Mouse (Mus musculus): Measurements from ENCODE around the gene Prelid3b. TPM values are rescaled to one million over a fixed set of nuclear protein-coding genes. Genes with fewer than 3 reads are reported as not detected.

The Prelid3b gene
- polyA plus RNA-seq, 1 experiment from 2014 or later = 122 TPM

DNA sequence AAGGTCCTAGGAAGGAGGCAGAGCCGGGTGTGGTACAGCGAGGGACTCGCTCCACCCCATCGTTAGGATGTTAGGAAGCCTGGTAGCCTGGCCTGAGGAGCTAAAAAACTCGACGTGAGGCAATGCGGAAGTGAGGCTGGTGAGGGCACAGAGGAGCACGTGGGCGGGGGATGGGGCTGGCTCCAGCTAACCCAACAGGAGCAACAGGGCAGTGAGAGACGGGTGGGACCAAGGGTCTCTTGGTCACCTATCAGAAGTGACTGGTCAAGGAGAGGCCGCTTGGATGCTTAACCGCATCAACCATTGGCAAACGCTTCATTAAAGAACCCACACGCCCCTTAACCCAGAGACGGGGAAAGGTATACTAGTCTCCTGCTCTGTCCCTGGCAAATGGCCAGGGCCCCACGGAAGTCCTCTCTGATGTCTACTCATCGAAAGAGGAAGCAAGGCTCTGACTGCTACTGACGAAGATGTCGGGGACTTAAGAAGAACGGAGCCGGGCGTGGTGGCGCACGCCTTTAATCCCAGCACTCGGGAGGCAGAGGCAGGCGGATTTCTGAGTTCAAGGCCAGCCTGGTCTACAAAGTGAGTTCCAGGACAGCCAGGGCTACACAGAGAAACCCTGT, 36.7 kb downstream of the Prelid3b start:
- Histone ChIP-seq H3K27me3 (ENCODE audit: insufficient read depth, poor library complexity, severe bottlenecking) (no peaks in the 10 kb centered on the region), H3K36me3 (peaks cover 50% of the 10 kb centered on the region), H3K27ac (no peak overlapping the region), H3K9me3 (no peaks in the 10 kb centered on the region), H3K4me3 (no peak overlapping the region), H3K4me1 (replicated peaks) (peaks cover 46% of the 10 kb centered on the region)
- no peak for DNase-seq (ENCODE audit: low spot score)
- 92% methylated on average over 26 of the region's 26 CpGs for WGBS

DNA sequence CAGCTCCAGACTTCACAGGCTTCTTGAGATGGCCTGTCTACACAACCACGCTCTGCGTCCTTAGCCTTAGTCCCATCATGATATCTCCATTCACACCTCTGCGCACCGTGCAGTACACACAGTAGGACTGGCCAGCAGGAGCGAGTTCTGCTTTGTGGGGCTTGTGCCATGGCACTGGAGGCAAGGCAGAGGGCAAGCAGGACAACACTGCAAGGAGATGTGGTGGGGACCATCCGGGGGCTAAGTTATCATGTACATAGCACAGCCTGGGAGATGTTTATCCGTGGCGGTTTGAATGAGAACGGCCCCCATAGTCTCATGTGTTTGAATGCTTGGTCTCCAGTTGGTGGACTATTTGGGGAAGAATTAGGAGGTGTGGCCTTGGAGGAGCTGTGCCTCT, 37.9 kb downstream of the Prelid3b start:
- Histone ChIP-seq H3K36me3 (peaks cover 62% of the 10 kb centered on the region), H3K27ac (no peak overlapping the region), H3K4me3 (no peak overlapping the region), H3K4me1 (replicated peaks) (peaks cover 44% of the 10 kb centered on the region), H3K27me3 (ENCODE audit: insufficient read depth, poor library complexity, severe bottlenecking) (no peaks in the 10 kb centered on the region), H3K9me3 (no peaks in the 10 kb centered on the region)
- WGBS = 97% methylated on average over 9 of the region's 9 CpGs
- no peak for DNase-seq (ENCODE audit: low spot score)

DNA sequence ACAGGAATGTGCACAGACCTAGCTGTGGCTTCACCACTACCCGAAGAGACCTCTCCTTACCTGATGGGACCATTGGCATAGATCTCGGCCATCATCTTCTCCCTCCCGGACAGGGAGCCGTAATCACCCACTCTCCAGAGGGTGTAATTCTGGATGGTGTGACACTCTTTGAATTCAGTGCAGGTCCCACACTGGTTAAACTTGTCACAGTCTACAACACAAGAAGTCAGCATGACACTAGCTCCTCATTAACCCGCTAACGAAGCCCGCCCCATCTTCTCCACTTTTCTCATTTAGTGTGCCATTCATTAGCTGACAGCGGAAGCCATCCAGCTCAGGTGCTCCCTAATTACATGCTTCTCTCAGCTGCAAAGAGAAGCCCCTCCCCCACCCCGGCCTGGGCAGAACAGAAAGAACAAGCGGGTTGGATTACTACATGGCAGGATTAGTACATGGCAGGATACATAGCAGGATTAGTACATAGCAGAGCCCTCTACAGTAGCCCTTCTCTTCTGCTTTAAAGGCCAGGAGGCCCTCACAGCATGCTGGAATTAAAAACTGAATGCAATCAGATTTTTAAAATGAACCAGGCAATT, 43.8 kb downstream of the Prelid3b start:
- WGBS = 88% methylated on average over 10 of the region's 10 CpGs

DNA sequence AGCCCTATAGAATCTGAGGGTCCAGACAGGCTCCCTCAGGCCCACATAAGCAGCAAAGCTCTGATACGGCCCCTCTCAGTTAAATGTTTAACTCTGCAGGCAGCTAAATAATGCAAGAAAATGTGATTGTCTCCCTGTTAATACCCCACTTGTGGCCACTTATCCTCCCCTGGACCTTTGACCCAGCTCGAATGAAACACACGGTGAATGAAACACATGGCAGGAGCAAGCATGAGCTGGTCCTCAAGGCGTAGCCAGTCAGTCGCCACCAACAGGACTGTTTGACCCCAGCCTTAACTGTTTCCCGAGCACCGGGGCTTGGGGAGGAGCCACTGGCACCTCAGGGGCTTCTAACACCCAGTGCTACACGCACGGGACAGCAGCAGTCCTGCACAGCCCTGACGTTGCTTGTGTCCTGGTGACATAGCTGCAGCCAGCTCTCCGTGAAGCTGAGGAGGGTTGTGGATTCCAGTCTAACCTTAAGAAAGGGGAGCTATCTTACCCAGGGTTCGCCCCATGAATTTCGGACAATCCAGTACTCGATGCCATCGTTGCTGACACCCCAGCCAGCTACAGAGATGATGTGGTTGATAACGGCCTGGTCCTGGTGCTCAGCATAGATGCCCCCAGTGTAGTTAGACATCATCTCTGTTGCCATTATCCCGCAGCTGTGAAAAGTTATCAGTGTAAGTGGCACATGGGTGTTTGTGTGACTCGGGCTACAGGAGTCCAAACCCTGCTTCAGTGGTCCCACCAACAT, 44.6 kb downstream of the Prelid3b start:
- no peak for DNase-seq (ENCODE audit: low spot score)
- 83% methylated on average over 18 of the region's 18 CpGs for WGBS
- Histone ChIP-seq H3K4me3 (no peak overlapping the region), H3K27ac (no peak overlapping the region), H3K4me1 (replicated peaks) (0 out of 2 replicates have a peak, but pooled peaks cover 3% of the 10 kb centered on the region), H3K27me3 (ENCODE audit: insufficient read depth, poor library complexity, severe bottlenecking) (no peaks in the 10 kb centered on the region), H3K9me3 (no peaks in the 10 kb centered on the region), H3K36me3 (peaks cover 89% of the 10 kb centered on the region)

More for the DNA sequence above, 43.8 kb downstream of the Prelid3b start:
- Histone ChIP-seq H3K4me3 (no peak overlapping the region), H3K27ac (no peak overlapping the region), H3K4me1 (replicated peaks) (peaks cover 7% of the 10 kb centered on the region; the same call in 1 of the 2 replicates), H3K36me3 (peaks cover 89% of the 10 kb centered on the region), H3K9me3 (no peaks in the 10 kb centered on the region), H3K27me3 (ENCODE audit: insufficient read depth, poor library complexity, severe bottlenecking) (no peaks in the 10 kb centered on the region)
- no peak for DNase-seq (ENCODE audit: low spot score)

DNA sequence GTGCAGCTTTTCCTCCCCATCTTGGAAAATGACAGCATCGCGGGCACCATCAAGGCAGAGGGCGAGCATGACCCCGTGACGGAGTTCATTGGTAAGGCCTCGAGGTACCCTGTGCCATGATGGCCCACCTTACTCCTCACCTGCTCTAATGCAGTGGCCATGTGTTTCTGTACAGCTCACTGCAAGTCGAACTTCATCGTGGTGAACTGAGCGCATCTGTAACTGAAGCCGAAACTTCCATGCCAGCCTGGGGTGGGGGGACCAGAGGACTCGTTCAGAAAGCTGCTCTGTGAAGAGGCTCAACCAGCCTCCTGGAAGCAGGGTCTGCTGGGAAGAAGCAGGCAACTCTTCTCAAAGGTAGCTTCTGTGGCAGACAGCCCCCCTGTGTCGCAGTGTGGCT, 46.0 kb downstream of the Prelid3b start:
- no peaks in the 10 kb centered on the region for H3K9me3 ChIP-seq
- DNase-seq (ENCODE audit: low spot score) = no peak
- H3K4me3 ChIP-seq = no peak overlapping the region
- peaks cover 94% of the 10 kb centered on the region for H3K36me3 ChIP-seq
- no peak overlapping the region for H3K27ac ChIP-seq
- 91% methylated on average over 12 of the region's 12 CpGs for WGBS
- no peaks in the 10 kb centered on the region for H3K27me3 ChIP-seq (ENCODE audit: insufficient read depth, poor library complexity, severe bottlenecking)
- 0 out of 2 replicates have a peak, but pooled peaks cover 3% of the 10 kb centered on the region for H3K4me1 ChIP-seq (replicated peaks)

DNA sequence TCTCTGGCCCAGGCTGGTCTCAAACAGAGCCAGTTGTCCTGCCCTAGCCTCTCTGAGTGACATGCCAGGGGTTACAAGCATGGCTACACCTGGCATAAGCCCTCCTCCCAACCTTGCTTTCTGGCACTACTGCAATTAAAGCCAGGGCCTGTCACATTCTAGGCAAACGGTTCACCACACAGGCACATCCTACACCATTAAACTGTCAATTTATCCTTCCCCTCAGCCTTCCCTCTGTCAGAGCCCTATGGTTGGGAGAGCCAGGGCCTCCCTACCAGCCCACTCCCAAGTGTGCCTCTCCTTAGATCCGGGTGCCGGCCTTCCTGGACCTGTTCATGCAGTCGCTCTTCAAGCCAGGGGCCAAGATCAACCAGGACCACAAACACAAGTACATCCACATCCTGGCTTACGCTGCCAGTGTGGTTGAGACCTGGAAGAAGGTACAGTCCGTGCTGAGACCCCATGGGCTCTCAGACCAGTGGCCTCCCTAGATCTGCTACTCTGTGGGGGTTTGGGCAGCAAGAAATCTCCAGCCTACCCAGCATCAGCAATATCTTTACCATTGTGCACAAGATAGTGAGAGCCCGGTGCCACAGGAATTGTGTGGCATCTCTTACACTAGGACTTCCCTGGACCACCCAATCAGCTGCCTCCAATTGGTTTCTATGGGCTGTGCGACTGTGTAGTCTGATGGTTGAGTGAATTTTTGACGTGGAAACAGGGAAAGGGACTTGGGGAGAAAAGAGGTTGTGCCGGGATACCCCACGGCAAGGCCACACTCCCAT, 48.4 kb downstream of the Prelid3b start:
- H3K4me1 ChIP-seq (replicated peaks) = 0 out of 2 replicates have a peak, but pooled peaks cover 3% of the 10 kb centered on the region
- no peak overlapping the region for H3K27ac ChIP-seq
- H3K27me3 ChIP-seq (ENCODE audit: insufficient read depth, poor library complexity, severe bottlenecking) = no peaks in the 10 kb centered on the region
- WGBS = 95% methylated on average over 11 of the region's 11 CpGs
- peaks cover 100% of the 10 kb centered on the region for H3K36me3 ChIP-seq
- no peak overlapping the region for H3K4me3 ChIP-seq
- no peaks in the 10 kb centered on the region for H3K9me3 ChIP-seq
- DNase-seq (ENCODE audit: low spot score) = no peak

DNA sequence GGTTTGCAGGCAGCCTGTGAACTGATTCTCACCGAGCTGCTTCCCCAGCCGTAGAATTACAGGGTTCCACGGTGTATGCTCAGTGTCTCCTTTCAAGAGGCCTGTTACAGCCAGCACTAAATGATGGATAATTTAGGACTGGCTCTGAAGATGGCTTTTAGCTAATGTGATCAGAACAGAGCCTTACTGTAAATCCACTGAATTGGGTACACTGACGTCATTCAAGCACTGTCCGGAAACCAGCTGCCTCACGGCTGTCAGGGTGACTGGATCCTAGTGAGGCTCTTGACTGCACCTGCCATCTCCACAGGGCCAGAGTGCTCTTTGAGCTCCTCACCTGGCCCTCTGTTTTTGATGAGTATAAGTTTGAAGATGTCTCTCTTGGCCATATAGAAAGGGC, 51.8 kb downstream of the Prelid3b start:
- Histone ChIP-seq H3K4me3 (no peak overlapping the region), H3K9me3 (no peaks in the 10 kb centered on the region), H3K27ac (no peak overlapping the region), H3K4me1 (replicated peaks) (peaks cover 10% of the 10 kb centered on the region), H3K27me3 (ENCODE audit: insufficient read depth, poor library complexity, severe bottlenecking) (no peaks in the 10 kb centered on the region), H3K36me3 (peaks cover 85% of the 10 kb centered on the region)
- no peak for DNase-seq (ENCODE audit: low spot score)
- WGBS = 92% methylated on average over 6 of the region's 6 CpGs

DNA sequence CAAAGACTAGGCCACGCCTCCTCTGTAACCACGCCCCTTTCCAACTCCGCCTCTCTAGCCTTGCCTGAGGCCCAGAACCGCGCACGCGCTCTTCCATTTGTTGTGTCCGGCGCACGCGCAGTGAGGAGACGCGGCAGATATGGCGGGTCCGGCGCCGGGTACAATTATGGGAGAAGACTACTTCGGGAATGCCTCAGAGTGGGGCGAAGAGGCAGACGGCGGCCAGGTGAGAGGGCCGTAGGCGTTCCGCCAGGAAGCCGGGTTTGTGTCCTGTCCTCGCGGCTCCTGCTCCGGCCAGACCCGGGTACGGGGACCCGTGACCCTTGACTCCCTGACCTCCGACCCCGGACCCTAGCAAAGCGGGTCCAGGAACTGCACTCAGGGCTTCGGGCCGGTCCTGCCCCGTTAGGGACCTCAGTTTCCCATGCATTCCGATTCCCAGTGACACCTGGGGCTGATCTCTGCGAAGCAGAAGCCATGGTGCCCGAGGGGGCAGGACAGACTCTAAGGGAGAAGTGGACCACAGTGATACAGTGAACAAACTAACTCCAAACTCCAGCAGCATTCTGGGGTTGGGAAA, 57.1 kb downstream of the Prelid3b start, which contains the start of gene Nelfcd:
Nelfcd (plus strand) TSS at position 74 of the 580 bp plus-strand sequence.
- Histone ChIP-seq H3K9me3 (no peaks in the 10 kb centered on the region), H3K4me3 (peak within 1 kb of the TSS; percentile 96), H3K4me1 (replicated peaks) (peaks cover 13% of the 10 kb centered on the region), H3K36me3 (peaks cover 32% of the 10 kb centered on the region), H3K27ac (peak within 1 kb of the TSS; percentile 97), H3K27me3 (ENCODE audit: insufficient read depth, poor library complexity, severe bottlenecking) (no peaks in the 10 kb centered on the region)
- WGBS = under 1% methylated on average over 40 of the region's 40 CpGs
- DNase-seq (ENCODE audit: low spot score) = peak; percentile 97

Other genes with a start within 250 kb of the Prelid3b start
- 1,166 and 1,270 TPM in 2 replicates for gene Gnas, start 188.8 kb downstream of the Prelid3b start, polyA plus RNA-seq (2016; fragmentation: Nextera tagmentation; extraction: Ambion mirVana)
- 10.5 and 13.1 TPM in 2 replicates for gene Gm20721, start 126.4 kb downstream of the Prelid3b start, polyA plus RNA-seq (2016; fragmentation: Nextera tagmentation; extraction: Ambion mirVana)
- gene Nelfcd, start 57.3 kb downstream of the Prelid3b start, polyA plus RNA-seq (2016; fragmentation: Nextera tagmentation; extraction: Ambion mirVana) = 196 TPM in 2 replicates
- gene Ctsz, start 34.0 kb downstream of the Prelid3b start, polyA plus RNA-seq (2016; fragmentation: Nextera tagmentation; extraction: Ambion mirVana) = 104 and 109 TPM in 2 replicates
- gene Tubb1, start 22.4 kb downstream of the Prelid3b start, polyA plus RNA-seq (2016; fragmentation: Nextera tagmentation; extraction: Ambion mirVana) = 5.5 and 5.7 TPM in 2 replicates
- 623 and 749 TPM in 2 replicates for gene Atp5e, start 9.0 kb downstream of the Prelid3b start, polyA plus RNA-seq (2016; fragmentation: Nextera tagmentation; extraction: Ambion mirVana)
- gene Zfp831, start 170.5 kb upstream of the Prelid3b start, polyA plus RNA-seq (2016; fragmentation: Nextera tagmentation; extraction: Ambion mirVana) = not detected in 2 replicates